Mouse (Mus musculus) embryonic stem cell, embryonic (primary cell): Measurements from ENCODE around the gene Lrrfip1.

ENCODE experiments used
- CTCF ChIA-PET, 4 experiments: fragments of 300-600 bp in 2 of 4; fragments of 350-600 bp in 2 of 4; sonication (Branson Sonifier 250); formaldehyde crosslinking; loops; one replicate each; lab custom pipeline; 2022; ENCODE audit warnings: inconsistent platforms in 2 of 4; lab: Charles Lee
- POLR2A ChIA-PET, 4 experiments: fragments of 300-600 bp in 2 of 4; fragments of 350-600 bp in 2 of 4; sonication (Branson Sonifier 250); formaldehyde crosslinking; loops; one replicate each; lab custom pipeline; 2022; ENCODE audit warnings: antibody characterized with exemption in 4 of 4, inconsistent platforms in 1 of 4; lab: Charles Lee

The Lrrfip1 gene

DNA sequence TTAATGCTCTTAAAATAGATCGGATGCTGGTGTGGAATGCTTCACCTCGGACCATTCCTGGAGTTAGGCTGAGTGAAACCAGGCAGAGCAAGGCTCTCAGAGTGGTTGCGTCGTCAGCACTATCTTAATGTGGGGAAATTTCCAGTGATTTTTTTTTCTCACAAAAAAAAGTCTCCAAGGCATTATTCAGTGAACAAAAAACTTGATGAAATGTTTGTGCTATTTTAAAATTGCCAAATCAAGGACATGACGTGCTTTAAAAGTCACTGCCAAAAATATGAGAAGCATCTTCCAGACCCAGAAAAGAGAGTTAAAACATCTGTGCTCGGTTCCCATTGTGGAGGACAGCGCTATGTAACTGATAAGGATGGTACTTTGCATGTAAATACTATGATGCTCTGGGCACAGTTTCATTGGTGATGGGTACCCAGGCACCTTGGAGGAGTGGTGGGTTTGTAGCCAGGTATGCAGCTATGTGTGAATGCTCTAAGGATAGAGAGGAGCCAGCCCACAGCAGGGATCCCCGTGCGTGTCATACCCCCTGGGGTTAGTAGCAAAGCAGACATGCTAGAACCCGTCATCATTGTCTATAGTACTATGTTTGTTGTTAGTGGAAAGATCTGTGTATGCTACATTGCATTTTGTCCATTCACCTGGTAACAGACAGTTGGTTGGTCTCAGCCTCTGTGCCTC lies 17.8 kb upstream of the Lrrfip1 start:
- ChIA-PET CTCF (interaction anchor here in 2 of 4 experiments (0.5 to 1.4 kb wide), 2 partner anchors 81 to 199 kb away, joined by 3 to 4 read pairs; partner anchors contain the start of gene Ramp1 (in 1 of the 2)), POLR2A (interaction anchor here in 1 of 4 experiments (0.6 kb wide), 1 partner anchor 172 kb away, joined by 3 read pairs; no protein-coding TSS in a partner anchor)

DNA sequence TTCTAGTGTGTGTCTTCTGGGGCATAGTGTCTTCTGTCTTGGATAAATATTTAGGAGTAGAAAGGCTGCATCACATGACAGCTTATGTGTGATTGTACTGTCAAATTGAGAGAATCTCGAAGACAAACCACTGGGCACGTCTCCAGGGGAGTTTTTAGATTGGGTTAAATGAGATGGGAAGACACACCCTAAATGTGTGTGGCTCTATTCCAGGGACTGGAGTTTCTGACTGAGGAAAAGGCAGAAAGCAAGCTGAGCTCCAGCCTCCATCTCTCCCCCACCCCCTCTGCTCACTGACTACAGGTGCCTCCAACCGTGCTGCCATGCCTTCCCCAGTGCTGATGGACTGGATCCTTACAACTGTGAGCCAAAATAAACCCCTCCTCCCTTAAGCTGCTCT lies 17.2 kb upstream of the Lrrfip1 start:
- ChIA-PET CTCF (interaction anchor here in 1 of 4 experiments (1.4 kb wide), 1 partner anchor 199 kb away, joined by 4 read pairs; the partner anchor contains the start of gene Ramp1), POLR2A (no interaction called here)

DNA sequence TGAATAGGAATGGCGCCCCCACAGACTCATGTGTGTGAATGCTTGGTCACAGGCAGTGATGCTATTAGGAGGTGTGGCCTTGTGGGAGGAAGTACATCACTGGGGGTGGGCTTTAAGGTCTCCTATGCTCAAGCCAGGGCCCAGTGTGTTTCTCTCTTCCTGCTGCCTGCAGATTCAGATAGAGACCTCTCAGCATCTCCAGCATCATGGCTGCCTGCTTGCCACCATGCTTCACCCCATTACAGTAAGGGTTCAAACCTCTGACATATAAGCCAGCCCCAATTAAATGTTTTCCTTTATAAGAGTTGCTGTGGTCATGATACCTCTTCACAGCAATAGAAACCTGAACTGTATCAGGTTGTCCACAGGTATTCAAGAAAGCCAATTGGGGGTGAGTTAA lies 2.6 kb upstream of the Lrrfip1 start:
- CTCF ChIA-PET, result no interaction called here
- POLR2A ChIA-PET, result no interaction called here

DNA sequence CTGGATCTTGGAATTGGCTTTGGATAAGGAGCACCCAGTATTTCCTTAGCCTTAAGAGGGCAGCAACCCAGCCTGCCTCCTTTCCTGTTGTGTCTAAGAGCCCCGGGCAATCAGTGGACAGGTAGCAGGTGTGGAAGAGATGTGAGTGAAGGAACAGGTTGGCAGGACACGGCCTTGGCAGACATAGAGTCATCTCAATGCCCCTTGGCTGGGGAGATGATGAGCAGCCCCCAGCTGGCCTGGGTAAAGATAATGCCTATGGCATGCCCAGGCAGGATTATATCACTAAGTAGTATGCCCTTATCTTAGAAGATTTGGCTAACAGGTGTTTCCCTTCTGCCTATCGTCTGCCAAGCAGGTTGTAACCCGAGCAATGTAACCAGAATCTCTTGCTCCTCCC lies 1.4 kb upstream of the Lrrfip1 start:
- CTCF ChIA-PET, result interaction anchor here in 1 of 4 experiments (2.0 kb wide), 1 partner anchor 24 kb away, joined by 10 read pairs; no protein-coding TSS in a partner anchor
- POLR2A ChIA-PET, result no interaction called here

DNA sequence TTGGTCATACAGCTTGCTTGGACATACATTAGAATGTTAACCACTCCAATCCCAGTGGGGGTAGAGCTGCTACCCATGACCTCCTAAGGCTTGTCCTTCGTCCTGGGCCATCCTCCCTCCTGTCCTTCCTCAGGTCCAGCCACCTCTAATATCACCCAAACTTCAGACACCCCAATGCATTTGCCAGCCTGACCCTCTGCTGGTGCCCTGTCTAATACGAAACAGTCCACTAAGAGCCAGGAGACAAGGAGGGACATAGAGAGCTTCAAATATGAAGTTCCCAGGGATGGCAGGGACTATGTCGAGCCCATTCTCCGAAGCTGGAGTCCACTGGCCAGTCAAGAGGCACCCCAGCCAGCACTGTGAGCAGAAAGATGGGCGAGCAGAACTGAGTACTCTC lies 896 bp upstream of the Lrrfip1 start:
- POLR2A ChIA-PET, result no interaction called here
- CTCF ChIA-PET, result interaction anchor here in 1 of 4 experiments (1.0 to 2.0 kb wide), 2 partner anchors 24 to 28 kb away, joined by 3 to 10 read pairs; partner anchors contain the start of gene Rab17

DNA sequence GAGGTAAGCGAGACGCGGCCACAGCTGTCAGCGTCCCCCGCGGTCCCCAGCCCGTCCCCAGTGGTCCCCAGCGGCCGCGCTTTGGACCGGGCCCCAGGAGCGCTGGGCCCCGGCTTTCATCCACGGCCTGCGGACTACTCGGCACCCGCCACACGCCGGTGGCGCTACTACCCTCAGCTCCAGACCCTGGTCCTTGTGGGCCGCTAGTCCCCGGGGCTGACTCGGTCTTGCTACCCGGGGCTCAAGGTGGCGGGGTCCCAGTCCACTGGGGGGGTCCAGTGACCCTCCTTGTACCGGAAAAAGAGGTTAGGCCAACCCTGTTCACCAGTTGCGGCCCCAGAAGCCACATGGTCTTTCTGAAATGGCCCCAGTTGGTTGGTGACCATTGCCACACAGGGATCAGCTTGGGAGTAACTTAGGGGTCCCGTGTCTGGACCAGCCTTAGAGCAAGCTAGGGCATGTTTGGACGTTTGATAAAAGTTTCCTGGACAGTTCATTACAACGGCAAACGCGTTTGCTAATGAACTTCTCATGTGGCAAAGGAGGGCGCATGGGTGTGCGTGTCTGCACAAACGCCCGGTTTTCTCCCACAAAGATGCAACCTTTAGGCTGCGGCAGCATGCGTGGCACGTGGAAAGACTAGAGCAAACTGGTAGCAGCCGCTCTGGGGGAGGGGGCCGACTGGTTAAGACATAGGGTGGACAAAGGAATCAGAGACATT lies 514 bp downstream of the Lrrfip1 start:
- CTCF ChIA-PET, result interaction anchor here in 1 of 4 experiments (1.3 kb wide), 1 partner anchor 26 kb away, joined by 3 read pairs; no protein-coding TSS in a partner anchor
- POLR2A ChIA-PET, result interaction anchor here in 1 of 4 experiments (1.0 to 1.6 kb wide), 3 partner anchors 54 to 414 kb away, joined by 3 read pairs; partner anchors contain the start of genes Hes6 and Ube2f

DNA sequence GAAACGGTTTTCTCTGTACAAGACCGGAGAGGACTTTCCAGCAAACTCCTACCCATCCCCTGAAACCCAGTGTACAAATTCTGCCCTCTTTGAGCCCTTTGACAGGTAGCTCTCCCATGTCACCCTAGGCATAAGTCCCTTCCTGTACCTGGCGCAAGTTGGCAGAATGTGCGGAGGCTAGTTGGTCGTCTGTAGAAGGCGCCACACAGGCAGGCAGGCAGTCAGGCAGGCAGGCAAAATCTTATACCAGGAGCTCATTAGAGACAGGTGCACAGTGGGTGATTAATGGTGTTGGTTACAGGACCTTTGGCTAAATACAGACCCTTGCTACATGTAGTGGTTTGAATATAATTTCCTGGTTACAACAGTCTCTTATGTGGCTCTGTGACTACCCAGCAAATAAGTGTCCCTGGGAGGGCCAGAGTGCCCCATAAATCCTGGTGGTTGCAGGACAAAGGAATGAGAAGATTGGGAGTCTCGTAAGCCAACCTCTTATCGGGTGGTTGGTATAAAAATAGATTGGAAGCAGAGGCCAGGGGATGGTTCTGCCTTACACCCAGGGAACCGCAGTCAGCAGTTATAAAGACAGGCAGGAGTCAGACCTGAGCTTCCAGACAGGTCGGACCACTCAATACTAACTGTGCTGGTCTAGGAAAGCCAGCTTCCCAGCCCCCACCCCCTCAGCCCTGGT lies 1.5 kb downstream of the Lrrfip1 start:
- ChIA-PET POLR2A (interaction anchor here in 1 of 4 experiments (1.6 kb wide), 1 partner anchor 53 kb away, joined by 3 read pairs; no protein-coding TSS in a partner anchor), CTCF (no interaction called here)

DNA sequence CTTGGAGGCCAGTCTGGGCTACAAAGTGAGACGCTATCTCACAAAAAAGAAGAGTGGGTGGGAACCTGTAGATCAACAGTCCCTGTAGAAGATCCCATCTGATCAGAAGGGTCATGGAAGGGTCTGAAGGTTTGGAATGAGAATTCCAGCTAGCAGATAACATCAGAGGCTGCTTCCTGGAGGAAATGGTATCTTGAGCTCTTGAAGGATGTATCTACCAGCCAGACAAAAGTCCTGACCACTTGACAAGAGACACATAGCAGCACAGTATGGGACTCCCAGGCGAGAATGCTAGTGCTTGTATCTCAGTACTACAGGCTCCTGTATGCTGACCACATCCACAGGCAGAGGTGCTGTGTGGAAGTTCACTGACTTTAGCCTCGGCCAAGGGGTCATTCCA lies 2.6 kb downstream of the Lrrfip1 start:
- CTCF ChIA-PET, result no interaction called here
- POLR2A ChIA-PET, result interaction anchor here in 1 of 4 experiments (0.5 kb wide), 1 partner anchor 693 kb away, joined by 3 read pairs; no protein-coding TSS in a partner anchor

DNA sequence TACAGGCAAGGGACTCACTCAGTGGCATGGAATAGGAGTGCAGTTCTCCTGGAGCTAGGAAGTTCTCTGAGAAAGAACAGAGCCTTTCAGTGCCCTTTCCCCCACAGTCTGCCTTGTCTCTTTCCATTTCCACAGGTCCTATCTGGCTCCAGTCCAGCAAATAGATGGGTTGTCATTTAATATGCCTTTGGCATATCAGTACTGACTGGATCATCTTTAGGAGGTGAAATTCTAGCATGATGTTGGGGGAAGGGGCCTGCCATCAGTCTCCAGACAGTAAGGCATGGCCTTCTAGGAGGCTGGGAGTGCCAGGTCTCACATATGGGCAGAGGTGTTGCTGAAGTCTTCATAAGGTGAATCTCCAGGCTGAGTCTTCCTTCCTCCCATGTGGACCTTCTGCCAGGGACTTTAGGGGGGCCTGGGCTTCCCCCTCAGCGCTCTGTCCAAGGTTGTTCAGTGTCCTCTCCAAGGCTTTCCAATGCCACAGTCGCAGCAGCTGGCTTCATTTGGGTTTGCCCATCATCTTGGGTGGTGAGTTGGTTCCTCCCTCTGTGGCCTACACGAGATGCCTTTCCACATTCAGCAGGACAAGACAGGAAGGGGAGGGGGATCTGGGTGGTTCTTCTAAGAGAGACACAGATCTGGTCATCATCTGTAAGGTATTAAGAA lies 3.5 kb downstream of the Lrrfip1 start:
- CTCF ChIA-PET, result interaction anchor here in 1 of 4 experiments (1.2 kb wide), 1 partner anchor 73 kb away, joined by 3 read pairs; no protein-coding TSS in a partner anchor
- POLR2A ChIA-PET, result interaction anchor here in 1 of 4 experiments (0.6 kb wide), 1 partner anchor 20 kb away, joined by 3 read pairs; no protein-coding TSS in a partner anchor

DNA sequence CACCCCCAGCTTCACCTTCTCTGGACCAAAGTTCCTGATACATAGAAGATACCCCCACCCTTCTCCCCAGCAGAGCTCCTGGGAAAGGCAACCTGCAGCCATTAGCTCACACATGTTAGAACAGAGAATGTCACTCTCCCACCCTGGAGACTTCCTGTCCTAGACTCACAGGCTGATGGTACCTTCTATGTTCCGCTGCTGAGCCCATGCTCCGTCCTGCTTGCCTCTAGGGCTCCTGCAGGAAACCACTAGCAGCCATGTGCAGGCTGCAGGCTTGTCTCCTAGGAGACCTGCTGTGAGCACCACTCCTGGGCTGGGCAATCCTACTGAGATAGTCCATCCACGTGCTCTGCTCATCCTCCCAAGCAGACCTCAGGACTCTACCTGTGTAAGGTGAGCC lies 4.1 kb downstream of the Lrrfip1 start:
- POLR2A ChIA-PET, result interaction anchor here in 1 of 4 experiments (0.6 kb wide), 1 partner anchor 20 kb away, joined by 3 read pairs; no protein-coding TSS in a partner anchor
- CTCF ChIA-PET, result interaction anchor here in 1 of 4 experiments (1.2 kb wide), 1 partner anchor 74 kb away, joined by 3 read pairs; no protein-coding TSS in a partner anchor

DNA sequence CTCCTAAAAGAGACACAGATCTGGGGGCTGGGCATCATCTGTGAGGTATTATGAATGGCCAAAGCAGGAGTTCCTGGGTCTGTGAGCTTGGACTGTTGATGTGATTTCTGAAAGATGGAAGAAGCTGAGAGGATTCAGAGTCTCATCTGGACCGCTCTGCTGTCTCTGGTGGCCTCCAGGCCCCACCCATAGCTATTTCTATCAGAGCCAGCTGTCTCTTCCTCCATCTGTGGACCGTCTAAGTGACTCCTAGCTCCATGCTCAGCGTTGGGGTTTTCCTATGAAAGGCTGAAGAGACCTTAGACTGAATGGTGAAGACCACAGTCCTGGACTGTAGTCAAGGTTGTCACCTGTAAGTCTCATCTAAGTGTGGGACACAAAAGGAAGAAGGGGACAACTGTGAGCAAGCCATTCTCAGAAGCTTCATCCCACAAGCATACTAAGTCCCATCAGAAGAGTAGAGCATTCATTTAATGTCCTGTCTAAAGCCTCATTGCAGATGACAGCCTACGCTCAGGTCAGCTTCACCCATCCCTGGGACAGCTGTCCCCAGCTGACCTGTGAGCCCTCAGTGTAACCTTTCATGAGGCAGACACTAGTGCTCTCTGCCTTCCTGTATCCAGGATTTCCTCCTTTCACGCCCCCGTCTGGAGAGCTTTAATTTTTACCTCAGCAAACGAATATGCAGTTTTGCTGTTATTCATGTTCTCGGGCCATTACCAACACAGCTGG lies 5.2 kb downstream of the Lrrfip1 start:
- ChIA-PET CTCF (interaction anchor here in 1 of 4 experiments (0.5 kb wide), 1 partner anchor 1899 kb away, joined by 3 read pairs; the partner anchor contains the start of gene Ankmy1), POLR2A (no interaction called here)

DNA sequence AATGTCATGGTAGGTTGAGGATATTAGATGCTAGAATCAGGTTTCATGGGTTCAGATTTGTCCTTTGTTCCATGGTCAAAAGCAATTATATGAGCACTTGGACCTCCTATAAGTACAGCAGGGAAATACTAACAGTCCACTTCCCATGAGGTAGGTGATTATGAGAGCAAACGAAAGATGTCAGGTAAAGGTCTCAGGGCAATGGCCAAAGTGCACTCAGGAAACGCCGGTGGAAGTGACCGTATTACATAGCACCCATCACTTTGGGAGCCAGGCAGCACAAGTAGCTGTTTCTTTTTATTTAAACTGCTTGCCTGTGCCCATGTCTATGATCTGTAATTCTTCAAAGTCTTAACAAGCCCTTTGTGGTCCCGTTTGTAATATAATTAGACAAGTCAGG lies 7.5 kb downstream of the Lrrfip1 start:
- CTCF ChIA-PET, result no interaction called here
- POLR2A ChIA-PET, result no interaction called here

DNA sequence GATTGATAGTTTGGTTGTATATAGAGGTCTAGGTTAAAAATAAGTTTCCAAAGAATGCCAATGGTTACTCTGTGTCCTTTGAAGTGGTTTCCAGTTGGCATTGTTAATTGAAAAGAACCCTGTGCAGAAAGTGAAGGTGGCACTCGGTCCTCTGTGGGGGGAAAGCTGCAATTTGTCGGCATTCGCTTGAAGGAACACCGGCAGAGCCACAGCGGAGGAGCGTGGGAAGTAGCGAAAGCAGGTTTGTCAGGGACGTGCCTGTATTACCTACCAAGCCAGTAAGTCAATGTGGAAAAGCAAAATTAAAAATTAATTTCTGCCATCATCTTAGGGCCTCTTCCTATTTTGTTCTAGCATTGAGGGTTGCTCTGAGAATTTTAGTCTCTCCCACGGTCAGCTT lies 8.2 kb downstream of the Lrrfip1 start:
- ChIA-PET CTCF (no interaction called here), POLR2A (no interaction called here)

DNA sequence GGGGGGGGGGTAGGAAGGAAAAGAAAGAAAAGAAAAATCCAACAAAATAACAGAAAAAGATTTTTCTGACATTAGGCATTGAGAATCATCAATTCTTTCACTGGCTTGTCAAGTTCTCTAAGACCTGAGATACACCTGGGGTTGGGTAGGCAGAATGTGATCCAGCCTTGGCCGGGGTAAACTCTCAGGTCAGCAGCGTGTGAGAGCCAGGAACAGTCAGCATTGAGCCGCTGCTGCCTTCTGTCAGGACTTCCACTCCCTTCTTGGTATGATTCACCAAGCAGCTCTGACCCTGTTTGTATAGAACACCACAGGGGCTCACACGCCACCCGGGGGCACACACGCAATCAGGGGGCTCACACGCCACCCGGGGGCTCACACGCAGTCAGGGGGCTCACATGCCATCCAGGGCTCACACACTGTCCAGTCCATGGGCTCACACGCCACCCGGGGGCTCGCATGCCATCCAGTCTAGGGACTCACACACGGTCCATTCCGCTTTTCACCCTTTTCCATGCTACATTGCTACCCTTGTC lies 9.7 kb downstream of the Lrrfip1 start:
- POLR2A ChIA-PET, result no interaction called here
- CTCF ChIA-PET, result no interaction called here

DNA sequence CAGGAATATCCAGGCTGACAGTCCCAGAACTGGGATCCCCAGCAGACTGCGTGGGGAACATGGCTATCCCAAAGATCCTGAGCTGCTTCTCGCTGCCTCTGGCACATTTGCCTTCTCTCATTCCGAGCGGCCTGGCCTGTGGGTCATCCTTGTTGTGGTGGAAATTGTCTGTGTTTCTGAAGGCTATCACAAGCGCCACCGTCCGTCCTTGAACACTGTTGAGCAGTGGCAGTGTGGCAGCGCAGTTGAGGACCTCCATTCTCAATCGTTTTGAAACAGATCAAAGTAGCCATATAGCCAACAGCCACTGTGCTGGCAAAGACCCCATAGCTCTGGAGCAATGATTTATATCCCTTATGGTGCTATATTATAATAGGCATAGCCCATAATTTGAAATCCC lies 10.2 kb downstream of the Lrrfip1 start:
- POLR2A ChIA-PET, result no interaction called here
- CTCF ChIA-PET, result no interaction called here

DNA sequence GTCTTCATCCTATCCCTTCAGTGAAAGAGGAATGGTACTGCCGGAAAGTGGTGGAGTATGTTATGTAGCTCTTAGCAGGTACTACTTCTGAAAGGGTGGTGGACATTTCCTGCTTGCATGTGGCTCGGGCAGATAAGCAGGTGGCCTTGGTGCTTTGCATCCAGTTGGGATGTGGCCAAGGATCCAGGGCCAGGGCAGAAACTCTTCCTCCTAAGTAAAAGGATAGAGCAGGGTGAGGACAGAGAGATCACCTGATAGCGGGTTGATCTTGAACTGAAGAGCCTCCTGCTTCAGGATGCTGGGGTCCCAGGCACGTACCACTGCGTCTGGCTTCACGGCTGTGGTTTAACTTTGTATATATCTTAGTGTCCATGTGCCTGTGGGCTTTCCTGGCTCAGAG lies 10.7 kb downstream of the Lrrfip1 start:
- CTCF ChIA-PET, result interaction anchor here in 1 of 4 experiments (0.6 kb wide), 1 partner anchor 311 kb away, joined by 3 read pairs; no protein-coding TSS in a partner anchor
- POLR2A ChIA-PET, result no interaction called here

DNA sequence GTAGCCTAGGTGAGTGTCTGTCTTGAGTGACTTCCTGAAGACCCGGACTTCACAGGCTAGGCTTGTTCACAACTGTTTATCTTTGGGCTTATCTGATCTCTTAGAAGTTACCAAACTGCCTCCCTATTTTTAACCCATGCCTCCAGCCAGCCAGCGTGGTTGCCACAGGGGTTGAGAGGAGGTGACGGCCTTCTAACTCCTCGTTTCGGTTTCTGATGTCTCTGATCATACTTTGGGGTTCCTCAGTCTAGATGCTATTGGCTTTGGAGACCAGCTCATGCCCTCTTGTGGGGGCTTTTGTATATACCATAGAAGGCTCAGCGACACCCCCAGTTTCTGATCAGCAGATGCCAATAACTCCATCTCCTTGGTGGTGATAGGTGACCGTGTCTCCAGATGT lies 11.7 kb downstream of the Lrrfip1 start:
- ChIA-PET CTCF (interaction anchor here in 3 of 4 experiments (0.6 to 0.9 kb wide), 4 partner anchors 11 to 1093 kb away, joined by 3 to 5 read pairs (median 4); no protein-coding TSS in a partner anchor), POLR2A (interaction anchor here in 2 of 4 experiments (0.6 to 0.7 kb wide), 2 partner anchors 76 to 221 kb away, joined by 3 read pairs; no protein-coding TSS in a partner anchor)
